Mouse (Mus musculus) kidney, embryonic 15.5 days (tissue): ENCODE data around the gene Slc44a3. TPM values are rescaled to one million over a fixed set of nuclear protein-coding genes. Genes with fewer than 3 reads are reported as not detected.

Experiments
- ATAC-seq: fragments of 200-750 bp; cut with Nextera tagmentation; replicated peaks from 2 replicates; pipeline ENCODE4 v1.8.0; 2017; ENCODE audit warnings: moderate TSS enrichment; ENCODE audit not compliant: low FRiP score
- H3K27ac ChIP-seq: fragments of 300-500 bp; sonication (generic); 2 replicates; pipeline ENCODE4 v1.5.1; 2015; ENCODE audit warnings: mild to moderate bottlenecking, inconsistent platforms
- H3K27me3 ChIP-seq: fragments of 300-500 bp; sonication (generic); 2 replicates; pipeline ENCODE4 v1.6.1; 2015; ENCODE audit warnings: inconsistent platforms
- H3K36me3 ChIP-seq: fragments of 300-500 bp; sonication (generic); 2 replicates; pipeline ENCODE4 v1.6.1; 2015; ENCODE audit warnings: inconsistent platforms
- H3K4me1 ChIP-seq: fragments of 300-500 bp; sonication (generic); 2 replicates; pipeline ENCODE4 v1.6.1; 2015; ENCODE audit warnings: inconsistent platforms
- H3K4me2 ChIP-seq: fragments of 300-500 bp; sonication (generic); 2 replicates; pipeline ENCODE4 v1.6.1; 2015; ENCODE audit warnings: moderate library complexity, mild to moderate bottlenecking, inconsistent platforms
- H3K4me3 ChIP-seq: fragments of 300-500 bp; sonication (generic); replicated peaks from 2 replicates; pipeline ENCODE4 v1.5.1; 2015; ENCODE audit warnings: mild to moderate bottlenecking, inconsistent platforms
- H3K9ac ChIP-seq: fragments of 300-500 bp; sonication (generic); 2 replicates; pipeline ENCODE4 v1.6.1; 2015; ENCODE audit warnings: mild to moderate bottlenecking, inconsistent platforms
- H3K9me3 ChIP-seq: fragments of 300-500 bp; sonication (generic); replicated peaks from 2 replicates; pipeline ENCODE4 v1.6.1; 2016; ENCODE audit warnings: inconsistent platforms
- WGBS: fragments of 180-500 bp; shearing (Covaris S2); methylation state at CpG from one replicate; pipeline ENCODE4 v1.1.7; 2015; ENCODE audit warnings: mixed read lengths; 5-methylcytosine and 5-hydroxymethylcytosine counted together
- polyA plus RNA-seq: library from polyadenylated mRNA; unstranded; fragments of >200 nt; fragmentation: Nextera tagmentation; extraction: Ambion mirVana; gene quantifications from 2 replicates; pipeline ENCODE4 v1.2.1, GENCODE M21; 2015

Slc44a3 gene
- polyA plus RNA-seq, 1 experiment from 2014 or later, result 7.2 TPM

GRCm38 (mm10) chr3:121521633-121522125, 10.5 kb downstream of the Slc44a3 start:
- Histone ChIP-seq H3K9me3 (no peaks in the 10 kb centered on the region), H3K27me3 (no peaks in the 10 kb centered on the region), H3K4me2 (no peak overlapping the region), H3K4me1 (peaks cover 9% of the 10 kb centered on the region), H3K27ac (no peak overlapping the region), H3K4me3 (no peak overlapping the region), H3K36me3 (no peaks in the 10 kb centered on the region), H3K9ac (no peak overlapping the region)
- ATAC-seq, result no peak
- 72% methylated on average over 10 of the region's 10 CpGs for WGBS

GRCm38 (mm10) chr3:121521123-121521522, 11.1 kb downstream of the Slc44a3 start:
- no peak overlapping the region for H3K9ac ChIP-seq
- no peaks in the 10 kb centered on the region for H3K27me3 ChIP-seq
- H3K4me1 ChIP-seq, result peaks cover 5% of the 10 kb centered on the region
- no peak overlapping the region for H3K4me3 ChIP-seq
- no peaks in the 10 kb centered on the region for H3K36me3 ChIP-seq
- H3K4me2 ChIP-seq, result no peak overlapping the region
- no peaks in the 10 kb centered on the region for H3K9me3 ChIP-seq
- no peak for ATAC-seq
- 90% methylated on average over 3 of the region's 3 CpGs for WGBS
- H3K27ac ChIP-seq, result no peak overlapping the region

GRCm38 (mm10) chr3:121517030-121517429, 15.2 kb downstream of the Slc44a3 start:
- WGBS, result 91% methylated on average over 8 of the region's 8 CpGs
- H3K4me2 ChIP-seq, result no peak overlapping the region

GRCm38 (mm10) chr3:121509141-121509540, 23.1 kb downstream of the Slc44a3 start:
- no peak overlapping the region for H3K27ac ChIP-seq
- 42% methylated on average over 5 of the region's 5 CpGs for WGBS
- H3K4me3 ChIP-seq, result no peak overlapping the region
- H3K9ac ChIP-seq, result no peak overlapping the region
- no peak overlapping the region for H3K4me2 ChIP-seq
- no peaks in the 10 kb centered on the region for H3K36me3 ChIP-seq
- H3K9me3 ChIP-seq, result no peaks in the 10 kb centered on the region
- H3K27me3 ChIP-seq, result no peaks in the 10 kb centered on the region
- H3K4me1 ChIP-seq, result peaks cover 5% of the 10 kb centered on the region; the same call in 1 of the 2 replicates
- ATAC-seq, result no peak

More at GRCm38 (mm10) chr3:121517030-121517429, 15.2 kb downstream of the Slc44a3 start:
- no peak overlapping the region for H3K27ac ChIP-seq
- no peaks in the 10 kb centered on the region for H3K36me3 ChIP-seq
- no peaks in the 10 kb centered on the region for H3K9me3 ChIP-seq
- no peak for ATAC-seq
- H3K27me3 ChIP-seq, result no peaks in the 10 kb centered on the region
- H3K4me3 ChIP-seq, result no peak overlapping the region
- no peak overlapping the region for H3K9ac ChIP-seq
- no peaks in the 10 kb centered on the region for H3K4me1 ChIP-seq

GRCm38 (mm10) chr3:121507678-121508077, 24.5 kb downstream of the Slc44a3 start:
- WGBS, result 90% methylated on average over 14 of the region's 14 CpGs
- Histone ChIP-seq H3K27me3 (no peaks in the 10 kb centered on the region), H3K27ac (no peak overlapping the region), H3K9me3 (no peaks in the 10 kb centered on the region), H3K36me3 (no peaks in the 10 kb centered on the region), H3K4me2 (no peak overlapping the region), H3K9ac (no peak overlapping the region), H3K4me3 (no peak overlapping the region), H3K4me1 (peaks cover 5% of the 10 kb centered on the region; the same call in 1 of the 2 replicates)
- ATAC-seq, result no peak

- H3K4me3 ChIP-seq, result no peak overlapping the region
- H3K36me3 ChIP-seq, result no peaks in the 10 kb centered on the region
- peaks cover 5% of the 10 kb centered on the region; the same call in 1 of the 2 replicates for H3K4me1 ChIP-seq
- H3K27ac ChIP-seq, result no peak overlapping the region
- H3K4me2 ChIP-seq, result no peak overlapping the region
- no peaks in the 10 kb centered on the region for H3K27me3 ChIP-seq
- H3K9ac ChIP-seq, result no peak overlapping the region
- no peak for ATAC-seq
- no peaks in the 10 kb centered on the region for H3K9me3 ChIP-seq
- WGBS, result 85% methylated on average over 7 of the region's 7 CpGs
These were observed 25.4 kb downstream of the Slc44a3 start for GRCm38 (mm10) chr3:121506756-121507155.

- H3K4me2 ChIP-seq, result no peak overlapping the region
- no peak overlapping the region for H3K9ac ChIP-seq
- no peak for ATAC-seq
- no peak overlapping the region for H3K4me3 ChIP-seq
- H3K36me3 ChIP-seq, result no peaks in the 10 kb centered on the region
- no peaks in the 10 kb centered on the region for H3K27me3 ChIP-seq
- H3K4me1 ChIP-seq, result peaks cover 5% of the 10 kb centered on the region; the same call in 1 of the 2 replicates
- 77% methylated on average over 8 of the region's 8 CpGs for WGBS
- no peaks in the 10 kb centered on the region for H3K9me3 ChIP-seq
- H3K27ac ChIP-seq, result no peak overlapping the region
These were observed 26.0 kb downstream of the Slc44a3 start for GRCm38 (mm10) chr3:121506175-121506574.

GRCm38 (mm10) chr3:121504927-121505487, 27.2 kb downstream of the Slc44a3 start:
- Histone ChIP-seq H3K4me3 (no peak overlapping the region), H3K27me3 (no peaks in the 10 kb centered on the region), H3K9ac (no peak overlapping the region), H3K4me1 (peaks cover 7% of the 10 kb centered on the region; the same call in 1 of the 2 replicates), H3K9me3 (no peaks in the 10 kb centered on the region), H3K4me2 (no peak overlapping the region), H3K36me3 (no peaks in the 10 kb centered on the region), H3K27ac (no peak overlapping the region)
- no peak for ATAC-seq
- WGBS, result 79% methylated on average over 8 of the region's 8 CpGs

- WGBS, result 87% methylated on average over 5 of the region's 5 CpGs
- H3K9ac ChIP-seq, result no peak overlapping the region
- no peak overlapping the region for H3K4me2 ChIP-seq
- no peak for ATAC-seq
- no peaks in the 10 kb centered on the region for H3K9me3 ChIP-seq
- no peaks in the 10 kb centered on the region for H3K36me3 ChIP-seq
- H3K27me3 ChIP-seq, result no peaks in the 10 kb centered on the region
- H3K4me3 ChIP-seq, result no peak overlapping the region
- no peak overlapping the region for H3K27ac ChIP-seq
- peaks cover 7% of the 10 kb centered on the region; the same call in 1 of the 2 replicates for H3K4me1 ChIP-seq
These were observed 31.5 kb downstream of the Slc44a3 start for GRCm38 (mm10) chr3:121500734-121501133.

- 0 out of 2 replicates have a peak, but pooled peaks cover 2% of the 10 kb centered on the region for H3K9me3 ChIP-seq
- ATAC-seq, result peak; percentile 54; the same call in 1 of the 2 replicates
These were observed 32.0 kb downstream of the Slc44a3 start for GRCm38 (mm10) chr3:121500225-121500624.

GRCm38 (mm10) chr3:121493997-121494421, 38.2 kb downstream of the Slc44a3 start:
- WGBS, result 69% methylated on average over 7 of the region's 7 CpGs
- Histone ChIP-seq H3K4me1 (peaks cover 23% of the 10 kb centered on the region), H3K9me3 (0 out of 2 replicates have a peak, but pooled peaks cover 4% of the 10 kb centered on the region), H3K4me3 (no peak overlapping the region), H3K36me3 (no peaks in the 10 kb centered on the region), H3K27me3 (no peaks in the 10 kb centered on the region), H3K27ac (no peak overlapping the region), H3K9ac (no peak overlapping the region), H3K4me2 (no peak overlapping the region)
- ATAC-seq, result no peak

More at GRCm38 (mm10) chr3:121500225-121500624, 32.0 kb downstream of the Slc44a3 start:
- WGBS, result 59% methylated on average over 10 of the region's 10 CpGs
- H3K36me3 ChIP-seq, result no peaks in the 10 kb centered on the region
- H3K4me1 ChIP-seq, result peaks cover 6% of the 10 kb centered on the region; the same call in 1 of the 2 replicates
- H3K4me3 ChIP-seq, result no peak overlapping the region
- H3K27ac ChIP-seq, result no peak overlapping the region
- no peak overlapping the region for H3K4me2 ChIP-seq
- H3K27me3 ChIP-seq, result no peaks in the 10 kb centered on the region
- H3K9ac ChIP-seq, result no peak overlapping the region

- Histone ChIP-seq H3K4me2 (no peak overlapping the region), H3K9me3 (0 out of 2 replicates have a peak, but pooled peaks cover 4% of the 10 kb centered on the region), H3K9ac (no peak overlapping the region), H3K36me3 (no peaks in the 10 kb centered on the region), H3K27ac (no peak overlapping the region), H3K27me3 (no peaks in the 10 kb centered on the region), H3K4me1 (peaks cover 23% of the 10 kb centered on the region), H3K4me3 (no peak overlapping the region)
- 24% methylated on average over 5 of the region's 5 CpGs for WGBS
- no peak for ATAC-seq
These were observed 40.2 kb downstream of the Slc44a3 start for GRCm38 (mm10) chr3:121492026-121492425.
